Mouse (Mus musculus) thymus, postnatal 36 days (tissue): ENCODE results near the gene Pcp4l1.

Experiments used
- DNase-seq, 2 experiments: peaks; one replicate each; pipeline ENCODE4 v3.0.0; 2022; ENCODE audit warnings: mixed read lengths in 2 of 2

The Pcp4l1 gene

GRCm38 (mm10) chr1:171221281-171222193, 25.5 kb upstream of the Pcp4l1 start:
- DNase-seq: peak; percentile 22 to 40

GRCm38 (mm10) chr1:171220871-171221270, 24.8 kb upstream of the Pcp4l1 start:
- peak; percentile 71 to 74 for DNase-seq

- no peak for DNase-seq
Measured at GRCm38 (mm10) chr1:171216241-171216955, 20.3 kb upstream of the Pcp4l1 start.

- DNase-seq: no peak
Measured at GRCm38 (mm10) chr1:171213801-171214496, 17.9 kb upstream of the Pcp4l1 start, which contains the start of gene Nr1i3. TSS of gene Nr1i3 (plus strand) at chr1:171213970.

- DNase-seq: no peak
Measured at GRCm38 (mm10) chr1:171212854-171213253, 16.8 kb upstream of the Pcp4l1 start.

- no peak for DNase-seq
Measured at GRCm38 (mm10) chr1:171209409-171209808, 13.3 kb upstream of the Pcp4l1 start.

- DNase-seq: no peak
Measured at GRCm38 (mm10) chr1:171205704-171206493, 9.8 kb upstream of the Pcp4l1 start.

- DNase-seq: no peak
Measured at GRCm38 (mm10) chr1:171204249-171204644, 8.2 kb upstream of the Pcp4l1 start.

GRCm38 (mm10) chr1:171203471-171204248, 7.6 kb upstream of the Pcp4l1 start:
- DNase-seq: no peak

GRCm38 (mm10) chr1:171200769-171201168, 4.7 kb upstream of the Pcp4l1 start:
- DNase-seq: no peak

GRCm38 (mm10) chr1:171199532-171199931, 3.5 kb upstream of the Pcp4l1 start:
- DNase-seq: no peak

GRCm38 (mm10) chr1:171195046-171195822, 834 bp downstream of the Pcp4l1 start:
- DNase-seq: no peak

- DNase-seq: no peak
Measured at GRCm38 (mm10) chr1:171193911-171194830, 1.9 kb downstream of the Pcp4l1 start.

- no peak for DNase-seq
Measured at GRCm38 (mm10) chr1:171193093-171193840, 2.8 kb downstream of the Pcp4l1 start.

- no peak for DNase-seq
Measured at GRCm38 (mm10) chr1:171192283-171192682, 3.8 kb downstream of the Pcp4l1 start.

- no peak for DNase-seq
Measured at GRCm38 (mm10) chr1:171190832-171191231, 5.2 kb downstream of the Pcp4l1 start.

GRCm38 (mm10) chr1:171189476-171190114, 6.5 kb downstream of the Pcp4l1 start:
- no peak for DNase-seq

- no peak for DNase-seq
Measured at GRCm38 (mm10) chr1:171189046-171189445, 7.0 kb downstream of the Pcp4l1 start.
